Mouse (Mus musculus) spleen, adult 2 months (tissue): Measurements from ENCODE around the gene Bmf.

Experiments
- CTCF ChIP-seq: fragments of 200-500 bp; IDR thresholded peaks from 2 replicates; pipeline ENCODE4 v1.5.1; 2011; ENCODE audit warnings: mild to moderate bottlenecking, inconsistent platforms; ENCODE audit not compliant: insufficient read depth, insufficient read length, insufficient replicate concordance; ENCODE audit errors: extremely low read depth
- POLR2A ChIP-seq: fragments of 200-500 bp; IDR thresholded peaks from 2 replicates; pipeline ENCODE4 v1.6.1; 2011; ENCODE audit warnings: low read depth, low read length, inconsistent platforms

DNA sequence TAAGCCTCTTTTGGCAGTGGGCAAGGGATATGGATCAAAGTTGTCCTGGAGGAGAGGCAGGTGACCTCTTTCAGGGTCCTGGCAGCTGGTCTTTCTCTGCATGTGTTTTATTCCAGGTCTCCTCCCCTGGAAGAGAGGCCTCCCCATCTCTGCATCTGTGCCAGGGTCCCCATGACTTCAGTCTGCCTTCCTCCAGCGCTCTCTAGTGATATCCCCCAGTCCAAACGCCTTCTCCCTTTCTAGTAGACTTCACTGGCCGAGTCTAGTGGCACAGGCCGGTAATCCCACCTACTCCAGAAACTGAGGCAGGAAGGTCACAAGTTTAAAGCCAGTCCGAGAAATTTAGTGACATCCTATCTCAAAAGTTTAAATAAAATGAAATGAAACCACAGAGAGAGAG is 51.6 kb downstream of the Bmf start:
- TF ChIP-seq CTCF: no peak
- no peak for TF ChIP-seq POLR2A
